Mouse (Mus musculus): ENCODE measurements around the gene Iscu.

Iscu gene

DNA sequence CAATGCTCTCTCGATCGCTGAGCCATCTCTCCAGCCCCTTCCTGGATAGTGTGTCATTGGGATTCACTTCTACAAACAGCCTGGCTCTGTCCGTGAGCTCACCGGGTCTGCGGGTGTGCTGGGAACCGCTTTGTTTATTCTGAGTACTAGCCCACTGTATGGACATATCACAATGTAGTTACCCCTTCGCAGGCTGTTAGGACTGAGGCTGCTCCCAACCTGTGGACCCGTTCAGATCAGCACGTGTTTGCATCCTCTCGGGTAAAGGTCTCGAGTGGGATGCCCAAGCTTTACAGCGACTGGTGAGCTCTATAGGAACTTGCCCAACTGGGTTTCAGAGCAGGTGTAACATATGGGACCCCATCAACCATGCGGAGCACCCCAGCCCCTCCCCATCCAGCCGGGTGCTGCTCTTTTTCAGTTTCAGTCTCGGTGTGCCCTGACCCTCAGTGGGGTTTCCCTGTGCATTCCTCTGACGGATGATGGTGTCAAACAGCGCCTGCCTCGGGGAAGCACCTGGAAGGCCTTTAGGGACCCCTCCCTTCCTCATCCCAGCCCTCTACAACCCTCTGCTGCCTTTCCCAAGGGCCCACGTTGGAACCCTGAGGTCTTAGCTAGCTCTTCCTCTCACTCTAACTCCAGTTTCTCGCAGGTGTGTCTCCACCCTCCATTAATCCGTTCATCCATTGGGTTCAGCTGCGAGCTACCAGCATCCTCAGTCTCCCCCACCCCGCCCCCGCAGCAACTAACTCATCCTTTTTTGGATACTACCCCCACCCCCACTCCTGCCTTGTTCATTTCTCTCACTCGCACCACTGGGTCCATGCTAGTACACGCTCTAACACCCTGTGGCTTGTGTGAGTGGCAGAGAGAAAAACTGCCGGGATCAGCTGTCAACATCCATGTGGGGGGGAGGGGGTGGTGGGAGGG, 41.8 kb downstream of the Iscu start:
- no peak for DNase-seq (ENCODE audit: low spot score)

DNA sequence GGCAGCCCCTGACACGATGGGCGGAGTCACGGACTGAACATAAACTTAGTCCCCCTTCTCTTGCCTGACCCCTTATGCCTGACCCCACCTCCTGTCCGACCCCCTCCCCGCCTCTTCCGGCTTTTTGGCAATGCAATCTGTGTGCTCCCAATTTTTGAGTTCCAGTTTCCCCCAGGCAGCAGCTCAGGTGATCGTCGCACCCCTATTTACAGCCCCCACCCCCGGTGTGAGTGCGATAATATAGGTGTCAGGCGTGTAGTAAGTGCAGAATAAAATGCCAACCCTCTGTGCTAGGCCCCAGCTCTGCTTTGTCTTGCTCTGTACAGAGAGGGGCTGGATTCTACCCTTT, 42.5 kb downstream of the Iscu start:
- DNase-seq (ENCODE audit: low spot score), result no peak

DNA sequence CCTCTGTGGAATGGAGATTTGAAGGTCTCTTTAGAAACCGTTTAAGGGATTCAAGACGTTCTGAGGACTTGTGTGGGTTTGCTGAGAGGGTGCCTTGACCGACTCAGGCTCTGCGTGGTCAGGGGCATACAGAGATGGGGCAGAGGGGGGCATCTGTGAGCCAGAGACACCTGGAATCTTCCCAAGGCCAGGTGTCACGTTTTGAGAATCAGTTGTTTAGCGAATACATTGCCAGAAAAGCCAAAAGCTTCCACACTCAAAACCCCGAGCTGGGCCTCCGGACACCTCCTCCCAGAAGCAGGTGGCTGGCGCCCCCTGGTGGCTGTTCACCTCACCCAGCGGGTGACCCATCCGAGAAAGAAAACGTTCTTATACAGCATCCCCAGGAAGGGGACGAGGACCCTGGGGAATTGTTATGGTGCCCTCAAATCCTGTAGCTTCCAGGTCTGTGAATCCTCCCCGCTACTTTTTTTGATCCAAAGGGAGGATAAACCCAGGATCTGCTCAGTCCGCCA, 43.1 kb downstream of the Iscu start:
- DNase-seq (ENCODE audit: low spot score), result peak; percentile 89

DNA sequence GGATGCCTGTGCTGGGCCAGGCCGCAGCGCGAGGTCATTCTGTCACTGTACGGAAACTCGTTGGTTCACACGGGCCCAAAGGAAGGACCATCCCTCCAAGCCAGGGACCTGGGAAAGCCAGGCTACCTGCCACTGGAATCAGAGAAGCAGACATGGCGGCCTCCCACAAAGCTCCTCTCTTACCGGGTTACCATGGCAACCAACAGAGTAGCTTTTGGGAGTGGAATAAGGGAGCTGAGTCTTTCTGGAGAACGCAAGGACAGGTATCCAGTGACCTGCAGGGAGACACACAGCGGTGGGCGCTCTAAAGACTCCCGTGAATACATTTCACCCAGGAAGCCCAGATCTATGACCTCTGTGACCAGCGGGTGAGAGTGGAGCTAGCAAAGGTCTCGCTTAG, 46.0 kb downstream of the Iscu start:
- no peak for DNase-seq (ENCODE audit: low spot score)

DNA sequence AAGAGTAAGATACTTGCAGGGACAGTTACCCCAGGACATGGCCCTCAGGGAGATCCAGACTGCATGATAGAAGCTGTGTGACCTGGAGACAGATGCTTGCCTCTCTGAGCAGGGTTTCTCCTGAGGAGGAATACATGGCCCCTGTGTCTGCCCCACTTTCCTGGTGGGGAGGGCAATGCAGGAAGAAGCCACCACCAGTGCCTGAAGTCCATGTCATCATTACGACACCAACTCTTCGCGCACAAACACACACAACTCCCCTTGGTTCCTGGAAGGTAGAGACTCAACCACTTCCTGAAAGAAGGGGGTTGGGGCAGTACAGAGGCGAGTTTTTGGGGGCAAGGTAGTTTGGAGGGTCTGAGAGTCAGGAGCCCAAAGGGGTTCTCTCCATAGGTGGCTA, 51.7 kb downstream of the Iscu start:
- DNase-seq (ENCODE audit: low spot score), result no peak

DNA sequence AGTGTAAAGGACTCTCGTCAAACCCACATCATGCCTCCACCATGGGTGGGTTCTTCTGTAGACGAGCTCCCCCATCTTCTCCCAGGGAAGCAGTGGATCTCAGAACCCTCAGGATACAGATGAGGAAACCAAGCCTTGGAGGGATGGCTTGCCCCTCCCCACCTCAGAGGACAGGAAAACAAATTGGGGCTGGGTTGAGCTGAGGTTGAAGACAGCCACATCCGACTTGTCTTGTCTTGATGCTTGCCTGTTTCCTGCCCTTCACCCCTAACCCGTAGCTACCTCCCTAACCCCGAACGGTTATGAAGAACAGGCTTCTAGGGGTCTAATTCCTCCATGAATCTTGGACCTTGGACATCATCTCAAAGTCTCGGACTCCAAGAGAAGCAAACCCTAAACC, 53.0 kb downstream of the Iscu start:
- no peak for DNase-seq (ENCODE audit: low spot score)

- DNase-seq (ENCODE audit: low spot score), result no peak
These were observed 54.1 kb downstream of the Iscu start for GRCm38 (mm10) chr5:113826619-113827018.
